Mouse (Mus musculus): ENCODE measurements around the gene Noa1. TPM values are rescaled to one million over a fixed set of nuclear protein-coding genes. Genes with fewer than 3 reads are reported as not detected.

The Noa1 gene
- 29.2 and 36.4 TPM in 2 replicates for polyA plus RNA-seq (2014; fragmentation: Nextera tagmentation; extraction: Ambion mirVana)

GRCm38 (mm10) chr5:77309924-77310772 lies at the start of gene Noa1, which contains the start of gene Polr2b:
Gene Noa1 (minus strand): TSS chr5:77310084.
Gene Polr2b (plus strand): TSS chr5:77310147.
- peak; percentile 99 for DNase-seq (ENCODE audit: low spot score)
- Histone ChIP-seq H3K27ac (replicated peaks; ENCODE audit: low read depth, low read length) (peak within 1 kb of the TSS; percentile 72), H3K9ac (replicated peaks; ENCODE audit: low read length) (peak within 1 kb of the TSS; percentile 91), H3K9me3 (replicated peaks; ENCODE audit: control insufficient read depth, low read length) (no peaks in the 10 kb centered on the region), H3K27me3 (ENCODE audit: control insufficient read depth, insufficient read depth, low read length) (no peaks in the 10 kb centered on the region), H3K4me3 (ENCODE audit: low read depth, low read length) (peak within 1 kb of the TSS; percentile 79), H3K36me3 (replicated peaks; ENCODE audit: control insufficient read depth, insufficient read depth, low read depth, low read length) (no peaks in the 10 kb centered on the region), H3K4me1 (ENCODE audit: control insufficient read depth, insufficient read depth, low read length) (peaks cover 3% of the 10 kb centered on the region; the same call in 1 of the 2 replicates), H3K4me2 (ENCODE audit: low read depth, low read length) (peak within 1 kb of the TSS; percentile 97)
- ATAC-seq (replicated peaks; ENCODE audit: insufficient number of reproducible peaks, low FRiP score, low TSS enrichment, low read depth), result peak; percentile 96
- WGBS, result under 1% methylated on average over 85 of the region's 85 CpGs

- no peak overlapping the region for H3K27ac ChIP-seq (replicated peaks; ENCODE audit: low read depth, low read length)
- H3K4me3 ChIP-seq (ENCODE audit: low read depth, low read length), result peak overlapping the region; percentile 27
- H3K4me1 ChIP-seq (ENCODE audit: control insufficient read depth, insufficient read depth, low read length), result no peaks in the 10 kb centered on the region
- peak overlapping the region; percentile 39 for H3K9ac ChIP-seq (replicated peaks; ENCODE audit: low read length)
- no peaks in the 10 kb centered on the region for H3K9me3 ChIP-seq (replicated peaks; ENCODE audit: control insufficient read depth, low read length)
- WGBS, result 3% methylated on average over 10 of the region's 10 CpGs
- DNase-seq (ENCODE audit: low spot score), result peak; percentile 60
- H3K27me3 ChIP-seq (ENCODE audit: control insufficient read depth, insufficient read depth, low read length), result no peaks in the 10 kb centered on the region
- no peaks in the 10 kb centered on the region for H3K36me3 ChIP-seq (replicated peaks; ENCODE audit: control insufficient read depth, insufficient read depth, low read depth, low read length)
- peak overlapping the region; percentile 47 for H3K4me2 ChIP-seq (ENCODE audit: low read depth, low read length)
- ATAC-seq (replicated peaks; ENCODE audit: insufficient number of reproducible peaks, low FRiP score, low TSS enrichment, low read depth), result peak; percentile 37
These were observed 48.5 kb upstream of the Noa1 start for GRCm38 (mm10) chr5:77358347-77358746.

GRCm38 (mm10) chr5:77357405-77358149 lies 47.7 kb upstream of the Noa1 start:
- Histone ChIP-seq H3K36me3 (replicated peaks; ENCODE audit: control insufficient read depth, insufficient read depth, low read depth, low read length) (no peaks in the 10 kb centered on the region), H3K4me2 (ENCODE audit: low read depth, low read length) (peak overlapping the region; percentile 34), H3K9me3 (replicated peaks; ENCODE audit: control insufficient read depth, low read length) (no peaks in the 10 kb centered on the region), H3K27me3 (ENCODE audit: control insufficient read depth, insufficient read depth, low read length) (no peaks in the 10 kb centered on the region), H3K27ac (replicated peaks; ENCODE audit: low read depth, low read length) (no peak overlapping the region), H3K9ac (replicated peaks; ENCODE audit: low read length) (no peak overlapping the region), H3K4me3 (ENCODE audit: low read depth, low read length) (peak overlapping the region; percentile 27), H3K4me1 (ENCODE audit: control insufficient read depth, insufficient read depth, low read length) (no peaks in the 10 kb centered on the region)
- DNase-seq (ENCODE audit: low spot score) (peak; percentile 64), ATAC-seq (replicated peaks; ENCODE audit: insufficient number of reproducible peaks, low FRiP score, low TSS enrichment, low read depth) (peak; percentile 65)
- 14% methylated on average over 22 of the region's 22 CpGs for whole genome bisulfite sequencing

GRCm38 (mm10) chr5:77355307-77356265 lies 45.7 kb upstream of the Noa1 start:
- H3K27ac ChIP-seq (replicated peaks; ENCODE audit: low read depth, low read length), result 0 out of 2 replicates have a peak overlapping the region, but pooled peaks have one; percentile 43
- no peaks in the 10 kb centered on the region for H3K9me3 ChIP-seq (replicated peaks; ENCODE audit: control insufficient read depth, low read length)
- no peaks in the 10 kb centered on the region for H3K36me3 ChIP-seq (replicated peaks; ENCODE audit: control insufficient read depth, insufficient read depth, low read depth, low read length)
- 55% methylated on average over 19 of the region's 19 CpGs for WGBS
- no peak for ATAC-seq (replicated peaks; ENCODE audit: insufficient number of reproducible peaks, low FRiP score, low TSS enrichment, low read depth)
- no peak overlapping the region for H3K4me3 ChIP-seq (ENCODE audit: low read depth, low read length)
- H3K9ac ChIP-seq (replicated peaks; ENCODE audit: low read length), result no peak overlapping the region
- H3K4me2 ChIP-seq (ENCODE audit: low read depth, low read length), result no peak overlapping the region
- H3K4me1 ChIP-seq (ENCODE audit: control insufficient read depth, insufficient read depth, low read length), result no peaks in the 10 kb centered on the region
- H3K27me3 ChIP-seq (ENCODE audit: control insufficient read depth, insufficient read depth, low read length), result no peaks in the 10 kb centered on the region
- peak; percentile 58 for DNase-seq (ENCODE audit: low spot score)

GRCm38 (mm10) chr5:77354361-77354787 lies 44.5 kb upstream of the Noa1 start:
- peak; percentile 94 for DNase-seq (ENCODE audit: low spot score)
- Histone ChIP-seq H3K27ac (replicated peaks; ENCODE audit: low read depth, low read length) (no peak overlapping the region), H3K36me3 (replicated peaks; ENCODE audit: control insufficient read depth, insufficient read depth, low read depth, low read length) (no peaks in the 10 kb centered on the region; the same call in 1 of the 2 replicates), H3K27me3 (ENCODE audit: control insufficient read depth, insufficient read depth, low read length) (no peaks in the 10 kb centered on the region), H3K4me1 (ENCODE audit: control insufficient read depth, insufficient read depth, low read length) (no peaks in the 10 kb centered on the region), H3K9me3 (replicated peaks; ENCODE audit: control insufficient read depth, low read length) (no peaks in the 10 kb centered on the region), H3K4me3 (ENCODE audit: low read depth, low read length) (no peak overlapping the region), H3K9ac (replicated peaks; ENCODE audit: low read length) (no peak overlapping the region), H3K4me2 (ENCODE audit: low read depth, low read length) (peak overlapping the region; percentile 24)
- WGBS, result 9% methylated on average over 16 of the region's 16 CpGs
- peak; percentile 41 for ATAC-seq (replicated peaks; ENCODE audit: insufficient number of reproducible peaks, low FRiP score, low TSS enrichment, low read depth)

GRCm38 (mm10) chr5:77351691-77352090 lies 41.8 kb upstream of the Noa1 start:
- 77% methylated on average over 9 of the region's 9 CpGs for WGBS
- no peak for DNase-seq (ENCODE audit: low spot score)
- Histone ChIP-seq H3K4me1 (ENCODE audit: control insufficient read depth, insufficient read depth, low read length) (no peaks in the 10 kb centered on the region), H3K36me3 (replicated peaks; ENCODE audit: control insufficient read depth, insufficient read depth, low read depth, low read length) (peaks cover 3% of the 10 kb centered on the region; the same call in 1 of the 2 replicates), H3K4me3 (ENCODE audit: low read depth, low read length) (no peak overlapping the region), H3K4me2 (ENCODE audit: low read depth, low read length) (no peak overlapping the region), H3K27ac (replicated peaks; ENCODE audit: low read depth, low read length) (no peak overlapping the region), H3K9me3 (replicated peaks; ENCODE audit: control insufficient read depth, low read length) (no peaks in the 10 kb centered on the region), H3K27me3 (ENCODE audit: control insufficient read depth, insufficient read depth, low read length) (no peaks in the 10 kb centered on the region), H3K9ac (replicated peaks; ENCODE audit: low read length) (no peak overlapping the region)
- ATAC-seq (replicated peaks; ENCODE audit: insufficient number of reproducible peaks, low FRiP score, low TSS enrichment, low read depth), result no peak

- DNase-seq (ENCODE audit: low spot score) (no peak), ATAC-seq (replicated peaks; ENCODE audit: insufficient number of reproducible peaks, low FRiP score, low TSS enrichment, low read depth) (no peak)
- no peaks in the 10 kb centered on the region for H3K9me3 ChIP-seq (replicated peaks; ENCODE audit: control insufficient read depth, low read length)
- no peak overlapping the region for H3K9ac ChIP-seq (replicated peaks; ENCODE audit: low read length)
- H3K36me3 ChIP-seq (replicated peaks; ENCODE audit: control insufficient read depth, insufficient read depth, low read depth, low read length), result peaks cover 3% of the 10 kb centered on the region; the same call in 1 of the 2 replicates
- H3K4me3 ChIP-seq (ENCODE audit: low read depth, low read length), result no peak overlapping the region
- 95% methylated on average over 15 of the region's 15 CpGs for WGBS
- H3K4me2 ChIP-seq (ENCODE audit: low read depth, low read length), result no peak overlapping the region
- no peaks in the 10 kb centered on the region for H3K27me3 ChIP-seq (ENCODE audit: control insufficient read depth, insufficient read depth, low read length)
- no peak overlapping the region for H3K27ac ChIP-seq (replicated peaks; ENCODE audit: low read depth, low read length)
- H3K4me1 ChIP-seq (ENCODE audit: control insufficient read depth, insufficient read depth, low read length), result no peaks in the 10 kb centered on the region
These were observed 40.2 kb upstream of the Noa1 start for GRCm38 (mm10) chr5:77349971-77350658.

Data from embryonic facial prominence, embryonic 11.5 days (tissue).